Mouse (Mus musculus) MEL (cell line): ENCODE results near the gene Ogfod2.

Experiments
- CTCF ChIP-seq, 3 experiments: IDR thresholded peaks in 2 of 3; conservative IDR thresholded peaks in 1 of 3; 2 replicates each; pipeline ENCODE4 v1.5.1; 2011 to 2012; ENCODE audit warnings: low read length in 3 of 3, low read depth in 2 of 3, mild to moderate bottlenecking in 2 of 3, improper control_type of control experiment in 1 of 3, inconsistent platforms in 1 of 3, mixed read lengths in 1 of 3, moderate library complexity in 1 of 3; ENCODE audit not compliant: control insufficient read depth in 1 of 3, insufficient read depth in 1 of 3, poor library complexity in 1 of 3, severe bottlenecking in 1 of 3
- MEF2A ChIP-seq: IDR thresholded peaks from 2 replicates; pipeline ENCODE4 v1.6.1; 2014; ENCODE audit warnings: low read depth, mild to moderate bottlenecking, inconsistent platforms, low read length, improper control_type of control experiment; ENCODE audit not compliant: poor library complexity, insufficient replicate concordance, severe bottlenecking; ENCODE audit errors: extremely low read depth
- NELFE ChIP-seq: IDR thresholded peaks from 2 replicates; pipeline ENCODE4 v1.6.1; 2011; ENCODE audit warnings: low read depth, low read length, improper control_type of control experiment
- POLR2A ChIP-seq, 2 experiments: IDR thresholded peaks; 2 replicates each; pipeline ENCODE4 v1.6.1; 2011 to 2012; ENCODE audit warnings: low read length in 2 of 2, mild to moderate bottlenecking in 2 of 2, control low read depth in 1 of 2, improper control_type of control experiment in 1 of 2, low read depth in 1 of 2, moderate library complexity in 1 of 2; ENCODE audit not compliant: control insufficient read depth in 1 of 2, insufficient read depth in 1 of 2, poor library complexity in 1 of 2
- POLR2AphosphoS5 ChIP-seq: IDR thresholded peaks from 2 replicates; pipeline ENCODE4 v1.6.1; 2012; ENCODE audit warnings: low read depth, borderline replicate concordance, mild to moderate bottlenecking, inconsistent platforms, low read length, moderate library complexity, mixed read lengths
- USF2 ChIP-seq, 2 experiments: IDR thresholded peaks; 2 replicates each; pipeline ENCODE4 v1.6.1; 2011 to 2012; ENCODE audit warnings: improper control_type of control experiment in 2 of 2, low read length in 2 of 2, borderline replicate concordance in 1 of 2, inconsistent platforms in 1 of 2, low read depth in 1 of 2, mild to moderate bottlenecking in 1 of 2; ENCODE audit not compliant: insufficient read depth in 1 of 2

- no peak for TF ChIP-seq POLR2A (IDR thresholded peaks at IDR 0.05; ENCODE audit: control insufficient read depth in 1 of 2, insufficient read depth in 1 of 2, low read depth in 1 of 2, low read length in 2 of 2, poor library complexity in 1 of 2)
- TF ChIP-seq CTCF (IDR thresholded peaks at IDR 0.05 in 2 of 3, conservative IDR thresholded peaks at IDR 0.05 in 1 of 3; ENCODE audit: control insufficient read depth in 1 of 3, insufficient read depth in 1 of 3, low read depth in 2 of 3, low read length in 3 of 3, poor library complexity in 1 of 3, severe bottlenecking in 1 of 3), result no peak
- no peak for TF ChIP-seq NELFE
- TF ChIP-seq USF2 (IDR thresholded peaks at IDR 0.05; ENCODE audit: borderline replicate concordance in 1 of 2, insufficient read depth in 1 of 2, low read depth in 1 of 2, low read length in 2 of 2), result no peak
- TF ChIP-seq POLR2AphosphoS5, result no peak
- TF ChIP-seq MEF2A, result no peak
Observed at GRCm38 (mm10) chr5:124077241-124077640, 34.9 kb upstream of the Ogfod2 start.
